Mouse (Mus musculus) urinary bladder, adult 18-20 months (tissue): ENCODE results near the gene Spef2.
"Not testable (repeated sequence)": the region's sequence is repeated elsewhere in the genome, so short reads cannot be mapped to it uniquely, and the experiment has no call there.

Experiments used
- DNase-seq, 2 experiments: peaks; one replicate each; pipeline ENCODE4 v3.0.0; 2022; ENCODE audit warnings: low spot score in 2 of 2, mixed read lengths in 2 of 2

Gene Spef2

DNA sequence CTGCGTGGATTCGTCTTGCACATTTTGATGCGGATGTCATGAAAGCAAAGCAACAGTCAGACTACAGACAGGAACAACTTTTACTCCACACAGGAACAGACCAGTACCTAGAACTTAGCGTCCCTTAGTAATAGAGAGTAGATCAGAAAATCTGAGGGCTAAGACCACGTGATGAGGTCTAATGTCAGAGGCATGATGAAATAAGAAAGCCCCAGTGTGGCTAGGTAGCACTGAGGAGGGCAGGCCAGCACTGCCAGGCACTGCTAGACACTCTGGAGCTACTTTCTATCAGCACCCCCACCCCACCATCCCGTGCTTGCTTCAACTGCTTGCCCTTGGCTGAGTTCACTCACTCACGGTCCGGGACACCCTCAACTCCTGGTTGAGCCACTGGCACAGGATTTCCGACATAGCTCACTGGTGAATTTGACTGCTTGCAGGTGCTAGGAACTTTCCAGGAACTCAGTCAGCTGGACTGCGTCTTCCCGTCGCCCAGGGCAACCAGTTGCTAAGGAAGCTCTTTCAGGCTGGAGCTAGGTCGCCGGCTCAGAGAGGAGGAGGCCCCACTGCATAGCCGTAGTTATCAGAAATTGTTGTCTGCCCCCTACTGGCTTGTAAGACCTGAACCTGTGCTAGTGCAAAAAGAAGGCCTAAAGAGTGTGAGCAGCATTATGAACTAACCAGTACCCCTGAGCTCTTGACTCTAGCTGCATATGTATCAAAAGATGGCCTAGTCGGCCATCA lies at the start of gene Spef2:
TSS of gene Spef2 (minus strand) at position 510 of the 744 bp plus-strand sequence.
- peak; percentile 15 to 20 for DNase-seq

DNA sequence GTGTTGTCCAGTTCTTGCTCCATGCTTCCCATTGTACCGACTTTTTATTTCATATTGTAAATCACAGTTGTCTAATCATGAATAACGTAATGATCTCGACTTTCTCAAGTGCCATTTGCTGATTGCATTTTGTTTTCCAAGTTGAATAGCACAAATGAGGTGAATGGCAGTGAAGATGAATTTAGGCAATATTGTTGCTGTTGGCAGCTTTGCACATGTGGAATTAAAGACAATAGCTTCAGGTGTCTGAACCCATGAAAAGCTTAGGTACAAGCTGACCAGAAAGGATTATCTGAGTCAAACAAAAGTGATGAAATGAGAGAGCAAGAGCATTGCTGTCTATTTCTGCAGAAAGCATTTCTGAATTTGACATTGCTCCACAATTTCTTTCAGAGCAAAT lies 45.5 kb upstream of the Spef2 start:
- no peak for DNase-seq

GRCm38 (mm10) chr15:9788245-9789030 lies 39.8 kb upstream of the Spef2 start:
- no peak for DNase-seq

- not testable (repeated sequence) for DNase-seq
These were observed 25.8 kb upstream of the Spef2 start for GRCm38 (mm10) chr15:9774222-9775142.

DNA sequence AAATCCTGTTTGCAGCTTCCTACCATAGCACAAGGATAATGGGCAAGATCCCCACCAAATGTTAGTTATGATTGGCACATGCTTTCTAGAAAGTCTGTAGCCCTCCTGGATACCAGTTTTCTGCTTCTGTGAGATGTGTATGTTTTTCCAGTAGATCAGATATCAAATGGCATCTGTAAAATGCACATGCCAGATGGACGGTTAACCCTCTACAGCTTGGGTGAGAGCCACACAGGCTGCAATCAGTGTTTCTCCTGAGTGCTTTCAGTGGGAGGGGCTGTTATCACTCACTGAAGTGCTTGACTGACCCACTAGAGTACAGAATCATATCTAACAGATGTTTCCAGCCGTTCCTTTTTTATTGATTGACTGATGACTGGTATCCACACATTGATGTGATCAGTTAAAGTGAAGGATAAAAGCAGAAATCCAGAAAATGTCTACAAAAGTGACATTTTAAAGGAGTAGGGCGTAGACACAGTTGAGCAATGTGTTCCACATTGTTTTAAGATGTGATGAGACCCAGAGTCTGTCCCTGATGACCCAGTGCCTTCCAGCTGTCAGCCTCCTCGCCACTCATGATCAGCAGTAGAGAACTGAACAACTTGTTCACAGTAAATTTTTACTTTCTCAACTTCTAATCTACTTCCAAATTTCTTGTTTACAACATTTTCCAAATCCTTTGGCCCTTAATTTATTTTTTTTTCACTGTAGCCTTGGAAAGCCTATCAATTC lies 19.7 kb upstream of the Spef2 start:
- DNase-seq = no peak

DNA sequence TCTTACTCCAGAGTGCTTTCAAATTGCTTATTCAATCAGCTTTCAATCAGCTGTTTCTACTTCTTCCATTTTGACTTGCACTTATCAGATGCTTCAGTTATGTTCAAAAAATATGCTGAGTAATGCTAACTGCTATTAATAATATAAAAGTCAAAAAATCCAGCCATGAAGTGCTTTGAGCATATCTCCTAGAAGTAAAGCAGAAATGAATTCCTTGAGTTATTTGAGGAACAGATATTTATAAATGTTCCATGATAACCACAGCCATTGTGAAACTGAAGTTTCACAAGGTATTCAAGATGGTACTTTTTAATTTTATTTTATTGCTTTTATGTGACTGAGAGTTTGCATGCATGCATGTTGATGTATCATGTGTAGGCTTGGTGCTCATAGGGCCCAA lies 18.4 kb upstream of the Spef2 start:
- no peak for DNase-seq

DNA sequence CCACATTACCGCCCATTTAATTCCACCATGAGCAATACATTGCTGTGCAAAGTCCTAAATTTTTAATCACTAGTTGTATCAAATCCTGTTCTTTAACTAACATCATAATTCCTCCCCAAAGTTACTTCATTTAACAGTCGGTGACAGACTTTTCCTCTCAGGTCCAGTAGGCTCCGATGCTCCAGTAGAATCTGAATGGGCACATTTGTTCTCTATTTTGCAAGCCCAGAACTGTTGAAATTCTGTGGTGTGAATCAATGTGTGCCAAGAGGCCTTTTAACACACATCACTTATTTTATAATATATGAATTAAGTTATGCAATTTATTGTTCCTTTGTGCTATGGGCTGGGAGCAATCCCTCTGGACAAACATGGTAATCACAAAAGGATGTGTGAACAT lies 2.3 kb upstream of the Spef2 start:
- DNase-seq = no peak

DNA sequence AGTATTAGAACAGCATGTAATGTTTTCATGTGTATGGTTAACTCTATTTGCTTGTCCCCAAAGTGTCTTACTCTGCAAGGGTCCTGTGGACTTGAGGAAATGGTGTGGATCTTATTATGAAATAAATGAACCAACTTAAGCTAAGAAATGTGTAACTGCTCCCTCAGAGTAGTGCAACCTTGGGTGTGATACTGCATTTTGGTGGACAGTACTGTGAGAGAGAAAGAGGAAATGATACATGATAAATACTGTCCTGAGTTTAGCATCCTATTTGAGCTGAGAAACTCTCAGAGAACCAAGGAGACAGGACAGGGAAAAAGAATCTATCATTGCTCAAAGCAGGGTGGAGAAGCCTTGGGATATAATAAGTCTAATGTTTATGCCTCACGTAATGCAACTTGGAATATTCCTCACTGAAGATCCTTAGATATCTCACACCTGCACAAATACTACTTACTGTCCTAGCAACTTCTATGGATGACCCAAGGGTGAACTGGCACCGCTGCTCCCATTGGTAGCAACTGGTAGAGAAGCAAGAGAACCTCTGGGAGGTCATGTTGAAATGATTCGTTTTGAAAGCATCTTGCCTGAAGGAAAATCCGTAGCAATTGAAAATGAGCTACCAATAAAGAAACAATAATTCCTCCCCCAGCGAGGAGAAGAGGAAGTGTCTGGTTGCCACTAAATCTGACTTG lies 1.1 kb downstream of the Spef2 start:
- no peak for DNase-seq

GRCm38 (mm10) chr15:9742172-9742571 lies 6.5 kb downstream of the Spef2 start:
- no peak for DNase-seq

GRCm38 (mm10) chr15:9714574-9715458 lies 33.9 kb downstream of the Spef2 start:
- no peak for DNase-seq

- DNase-seq = no peak
These were observed 35.0 kb downstream of the Spef2 start for GRCm38 (mm10) chr15:9713707-9714106.

DNA sequence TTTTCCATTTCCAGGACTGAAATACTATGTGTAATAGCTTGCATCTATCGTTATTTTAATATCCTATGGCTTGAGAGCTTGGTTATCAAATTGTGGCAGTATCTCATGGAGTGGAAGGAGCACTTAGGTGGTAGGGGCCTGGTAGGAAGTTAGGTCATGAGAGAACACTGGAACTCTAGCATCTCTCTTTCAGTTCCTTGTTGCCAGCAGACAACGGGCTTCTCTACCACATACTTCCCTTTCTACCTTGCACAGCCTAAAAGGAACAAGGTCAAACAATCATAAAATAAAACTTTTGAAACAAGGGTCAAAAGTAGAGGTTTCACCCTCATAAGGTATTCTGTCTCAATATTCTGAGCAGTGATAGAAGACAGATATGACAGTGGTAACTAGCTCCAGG lies 38.3 kb downstream of the Spef2 start:
- no peak for DNase-seq

- DNase-seq = no peak
These were observed 42.7 kb downstream of the Spef2 start for GRCm38 (mm10) chr15:9705830-9706450.

DNA sequence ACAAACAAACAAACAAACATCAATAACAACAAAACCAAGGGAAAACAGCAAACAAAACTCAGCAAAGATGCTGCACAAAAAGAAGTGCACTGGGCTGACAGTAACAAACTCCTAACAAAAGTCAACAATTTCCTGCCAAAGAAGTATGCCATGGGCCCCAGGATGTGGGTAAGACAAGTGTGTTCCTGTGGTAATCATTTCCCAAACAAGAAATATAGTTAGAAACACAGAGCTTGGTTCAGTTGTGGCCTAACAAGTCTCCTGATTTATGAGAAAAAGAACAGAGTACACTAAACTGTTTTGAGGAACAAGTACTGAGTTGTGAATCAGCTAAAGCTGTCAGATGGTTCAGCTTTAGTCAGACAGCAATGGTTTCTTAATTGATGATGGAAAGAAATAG lies 46.8 kb downstream of the Spef2 start:
- no peak for DNase-seq

- no peak for DNase-seq
These were observed 56.9 kb downstream of the Spef2 start for GRCm38 (mm10) chr15:9691721-9692120.

DNA sequence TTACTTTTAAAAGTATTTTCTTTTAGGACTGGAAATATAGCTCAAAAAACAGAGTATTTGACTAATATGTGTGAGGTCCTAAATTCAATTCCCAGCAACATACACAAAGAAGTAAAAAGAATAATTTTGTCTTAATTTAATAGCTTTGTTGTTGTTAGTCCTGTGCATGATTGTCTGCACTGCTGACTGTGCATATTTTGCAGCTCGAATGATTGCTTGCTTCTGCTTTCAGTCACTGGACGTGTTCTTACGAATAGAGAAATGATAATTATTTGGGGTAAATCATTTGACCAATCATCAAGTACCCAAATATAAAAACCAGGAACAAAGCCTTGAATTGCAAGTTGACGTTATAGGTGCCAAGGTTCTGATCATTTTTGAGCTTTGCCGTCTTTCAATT lies 57.8 kb downstream of the Spef2 start:
- DNase-seq = no peak

- no peak for DNase-seq
These were observed 58.2 kb downstream of the Spef2 start for GRCm38 (mm10) chr15:9690436-9690835.

GRCm38 (mm10) chr15:9683485-9683884 lies 65.2 kb downstream of the Spef2 start:
- DNase-seq = no peak

GRCm38 (mm10) chr15:9677343-9678036 lies 71.2 kb downstream of the Spef2 start:
- DNase-seq = no peak
